Mouse (Mus musculus): ENCODE measurements at regions not wholly inside any gene's neighbourhood (a gene's known extent, or its start where the extent isn't known, plus 50 kb on each side); places are given as distances from the start of the nearest gene placed in this dataset.

- Histone ChIP-seq H3K9me3 (no peaks in the 10 kb centered on the region), H3K9ac (no peak overlapping the region), H3K4me1 (no peaks in the 10 kb centered on the region), H3K27me3 (no peaks in the 10 kb centered on the region), H3K27ac (no peak overlapping the region), H3K36me3 (no peaks in the 10 kb centered on the region), H3K4me3 (no peak overlapping the region), H3K4me2 (no peak overlapping the region)
- 85% methylated on average over 2 of the region's 2 CpGs for WGBS
- ATAC-seq (ENCODE audit: borderline replicate concordance, extremely low read depth, low FRiP score, low TSS enrichment) = no peak
Measured at GRCm38 (mm10) chr11:12841393-12841792, 376.6 kb upstream of the Cobl start.

- Histone ChIP-seq H3K4me3 (no peak overlapping the region), H3K9ac (no peak overlapping the region), H3K27me3 (no peaks in the 10 kb centered on the region), H3K4me1 (no peaks in the 10 kb centered on the region), H3K4me2 (no peak overlapping the region), H3K27ac (no peak overlapping the region), H3K9me3 (no peaks in the 10 kb centered on the region), H3K36me3 (no peaks in the 10 kb centered on the region)
- ATAC-seq (ENCODE audit: borderline replicate concordance, extremely low read depth, low FRiP score, low TSS enrichment) = no peak
- WGBS = 73% methylated on average over 2 of the region's 2 CpGs
Measured at GRCm38 (mm10) chr11:12837920-12838319, 373.2 kb upstream of the Cobl start.

- H3K9ac ChIP-seq = no peak overlapping the region
- WGBS = 41% methylated on average over 2 of the region's 2 CpGs
- no peak overlapping the region for H3K27ac ChIP-seq
- no peaks in the 10 kb centered on the region for H3K4me1 ChIP-seq
- H3K4me3 ChIP-seq = no peak overlapping the region
- no peaks in the 10 kb centered on the region for H3K27me3 ChIP-seq
- ATAC-seq (ENCODE audit: borderline replicate concordance, extremely low read depth, low FRiP score, low TSS enrichment) = no peak
- no peak overlapping the region for H3K4me2 ChIP-seq
- no peaks in the 10 kb centered on the region for H3K36me3 ChIP-seq
- H3K9me3 ChIP-seq = no peaks in the 10 kb centered on the region
Measured at GRCm38 (mm10) chr11:12837387-12837786, 372.6 kb upstream of the Cobl start.

GRCm38 (mm10) chr11:12836387-12836786, 371.6 kb upstream of the Cobl start:
- no peak overlapping the region for H3K4me3 ChIP-seq

GRCm38 (mm10) chr11:12812021-12812420, 347.3 kb upstream of the Cobl start:
- no peaks in the 10 kb centered on the region for H3K4me1 ChIP-seq
- no peaks in the 10 kb centered on the region for H3K27me3 ChIP-seq
- ATAC-seq (ENCODE audit: borderline replicate concordance, extremely low read depth, low FRiP score, low TSS enrichment) = no peak
- H3K4me2 ChIP-seq = no peak overlapping the region
- no peak overlapping the region for H3K9ac ChIP-seq
- no peak overlapping the region for H3K4me3 ChIP-seq
- no peaks in the 10 kb centered on the region for H3K9me3 ChIP-seq
- H3K36me3 ChIP-seq = no peaks in the 10 kb centered on the region
- no peak overlapping the region for H3K27ac ChIP-seq

More at GRCm38 (mm10) chr11:12836387-12836786, 371.6 kb upstream of the Cobl start:
- ATAC-seq (ENCODE audit: borderline replicate concordance, extremely low read depth, low FRiP score, low TSS enrichment) = no peak
- H3K4me1 ChIP-seq = no peaks in the 10 kb centered on the region
- no peaks in the 10 kb centered on the region for H3K36me3 ChIP-seq
- H3K9ac ChIP-seq = no peak overlapping the region
- no peak overlapping the region for H3K4me2 ChIP-seq
- H3K27ac ChIP-seq = no peak overlapping the region
- H3K27me3 ChIP-seq = no peaks in the 10 kb centered on the region
- H3K9me3 ChIP-seq = no peaks in the 10 kb centered on the region

- ATAC-seq (ENCODE audit: borderline replicate concordance, extremely low read depth, low FRiP score, low TSS enrichment) = peak; percentile 57; the same call in 1 of the 2 replicates
- H3K9me3 ChIP-seq = no peaks in the 10 kb centered on the region
- no peaks in the 10 kb centered on the region for H3K27me3 ChIP-seq
- no peak overlapping the region for H3K27ac ChIP-seq
- no peak overlapping the region for H3K4me3 ChIP-seq
- H3K9ac ChIP-seq = no peak overlapping the region
- no peaks in the 10 kb centered on the region for H3K36me3 ChIP-seq
- H3K4me2 ChIP-seq = no peak overlapping the region
- H3K4me1 ChIP-seq = no peaks in the 10 kb centered on the region
- 39% methylated on average over 11 of the region's 11 CpGs for WGBS
Measured at GRCm38 (mm10) chr11:12810949-12811881, 346.5 kb upstream of the Cobl start.
